Mouse (Mus musculus) embryonic fibroblast, embryonic 13.5 days (primary cell): ENCODE data around the gene Ercc4. TPM values are rescaled to one million over a fixed set of nuclear protein-coding genes. Genes with fewer than 3 reads are reported as not detected.
"Not testable (repeated sequence)": the region's sequence is repeated elsewhere in the genome, so short reads cannot be mapped to it uniquely, and the experiment has no call there.

Source experiments
- H3K27ac ChIP-seq: 2 replicates; pipeline ENCODE4 v1.5.1; 2012; ENCODE audit warnings: low read length, control low read depth, inconsistent platforms; ENCODE audit not compliant: insufficient read depth
- H3K4me1 ChIP-seq: 2 replicates; pipeline ENCODE4 v1.6.1; 2011; ENCODE audit warnings: low read length; ENCODE audit not compliant: control insufficient read depth, insufficient read depth
- H3K4me3 ChIP-seq: 2 replicates; pipeline ENCODE4 v1.5.1; 2011; ENCODE audit warnings: mild to moderate bottlenecking, control low read depth, low read length; ENCODE audit not compliant: insufficient read depth
- CTCF ChIP-seq: IDR thresholded peaks from 2 replicates; pipeline ENCODE4 v1.5.1; 2011; ENCODE audit warnings: mild to moderate bottlenecking, control low read depth, low read length, moderate library complexity, borderline replicate concordance; ENCODE audit not compliant: insufficient read depth
- POLR2A ChIP-seq: IDR thresholded peaks from 2 replicates; pipeline ENCODE4 v1.6.1; 2011; ENCODE audit warnings: low read depth, mild to moderate bottlenecking, control low read depth, low read length, moderate library complexity
- polyA plus RNA-seq: library from polyadenylated mRNA; stranded (reverse); fragments of >200 nt; gene quantifications from 2 replicates; pipeline ENCODE4 v1.2.4, GENCODE M21; 2011; ENCODE audit warnings: low read depth; ENCODE audit not compliant: missing spikeins, insufficient read length

Ercc4 gene
- polyA plus RNA-seq = 13.2 and 14.0 TPM in 2 replicates

DNA sequence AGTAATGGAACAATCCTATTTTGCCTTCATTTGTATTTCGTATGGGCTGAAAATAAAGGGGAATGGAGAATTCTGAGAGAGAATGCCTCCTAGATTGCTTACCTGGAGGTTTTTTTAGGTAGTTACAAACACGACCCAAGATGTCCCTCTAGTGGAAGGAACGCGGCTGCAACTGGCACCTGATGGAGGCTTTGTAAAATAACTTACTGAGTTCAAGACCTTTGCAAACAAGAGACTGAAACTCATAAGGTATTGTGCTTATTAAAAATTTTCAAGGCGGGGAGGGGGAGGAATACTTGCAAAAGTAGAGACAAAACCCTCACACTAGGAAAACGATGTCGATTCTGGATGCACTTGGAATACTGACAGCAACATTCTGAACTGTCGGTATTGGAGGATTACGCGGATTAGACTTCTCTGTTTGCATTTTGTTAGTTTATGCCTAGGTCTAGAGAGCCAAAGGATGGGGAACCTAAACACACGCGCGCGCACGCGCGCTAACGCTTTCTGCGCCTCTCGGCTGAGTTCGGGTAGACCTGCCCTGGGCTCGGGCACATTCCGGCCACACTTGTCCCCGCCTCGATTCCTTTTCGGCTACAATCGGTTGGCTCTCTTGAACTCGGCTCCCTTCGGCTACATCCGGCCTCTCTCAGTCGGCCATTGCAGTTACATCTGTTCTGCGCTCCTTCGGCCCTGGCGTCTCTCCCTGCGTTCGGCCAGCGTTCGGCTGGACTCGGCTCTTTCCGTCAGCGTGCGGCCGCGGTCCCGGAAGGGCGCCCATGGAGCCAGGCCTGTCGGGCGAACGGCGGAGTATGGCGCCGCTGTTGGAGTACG, at the start of gene Ercc4:
Gene Ercc4 (plus strand): TSS at position 529 of the 834 bp plus-strand sequence.
- no peak for TF ChIP-seq CTCF
- TF ChIP-seq POLR2A = peak; percentile 76
- H3K4me3 ChIP-seq = peak within 1 kb of the TSS; percentile 78
- peak within 1 kb of the TSS; percentile 44 for H3K27ac ChIP-seq
- H3K4me1 ChIP-seq = peaks cover 4% of the 10 kb centered on the region

GRCm38 (mm10) chr16:13061113-13061512, 48.4 kb upstream of the Ercc4 start:
- Histone ChIP-seq H3K4me1 (no peaks in the 10 kb centered on the region), H3K27ac (no peak overlapping the region), H3K4me3 (no peak overlapping the region)
- TF ChIP-seq POLR2A = no peak
- TF ChIP-seq CTCF = no peak

DNA sequence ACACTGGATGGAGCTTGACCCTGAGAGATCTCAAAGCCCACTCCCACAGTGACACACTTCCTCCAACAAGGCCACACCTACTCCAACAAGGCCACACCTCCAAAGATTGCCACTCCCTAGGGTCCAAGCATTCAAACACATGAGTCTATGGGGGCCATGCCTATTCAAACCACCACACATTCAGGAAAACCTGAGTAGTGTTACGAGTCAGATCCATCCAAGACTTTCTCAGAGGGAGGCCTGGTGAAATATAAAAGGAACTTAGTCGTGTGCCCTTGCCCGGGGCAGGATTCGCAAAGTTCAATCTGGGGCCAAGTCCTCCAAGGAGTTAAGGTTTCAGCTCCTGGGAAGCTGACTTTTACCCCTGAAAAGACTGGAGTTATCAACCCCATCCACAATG, 35.3 kb upstream of the Ercc4 start:
- H3K27ac ChIP-seq = no peak overlapping the region
- H3K4me1 ChIP-seq = no peaks in the 10 kb centered on the region
- TF ChIP-seq POLR2A (no peak), CTCF (no peak)
- no peak overlapping the region for H3K4me3 ChIP-seq

- Histone ChIP-seq H3K4me1 (no peaks in the 10 kb centered on the region), H3K4me3 (no peak overlapping the region), H3K27ac (no peak overlapping the region)
- TF ChIP-seq POLR2A = no peak
- TF ChIP-seq CTCF = no peak
These were observed 29.3 kb upstream of the Ercc4 start for GRCm38 (mm10) chr16:13080161-13080560.

DNA sequence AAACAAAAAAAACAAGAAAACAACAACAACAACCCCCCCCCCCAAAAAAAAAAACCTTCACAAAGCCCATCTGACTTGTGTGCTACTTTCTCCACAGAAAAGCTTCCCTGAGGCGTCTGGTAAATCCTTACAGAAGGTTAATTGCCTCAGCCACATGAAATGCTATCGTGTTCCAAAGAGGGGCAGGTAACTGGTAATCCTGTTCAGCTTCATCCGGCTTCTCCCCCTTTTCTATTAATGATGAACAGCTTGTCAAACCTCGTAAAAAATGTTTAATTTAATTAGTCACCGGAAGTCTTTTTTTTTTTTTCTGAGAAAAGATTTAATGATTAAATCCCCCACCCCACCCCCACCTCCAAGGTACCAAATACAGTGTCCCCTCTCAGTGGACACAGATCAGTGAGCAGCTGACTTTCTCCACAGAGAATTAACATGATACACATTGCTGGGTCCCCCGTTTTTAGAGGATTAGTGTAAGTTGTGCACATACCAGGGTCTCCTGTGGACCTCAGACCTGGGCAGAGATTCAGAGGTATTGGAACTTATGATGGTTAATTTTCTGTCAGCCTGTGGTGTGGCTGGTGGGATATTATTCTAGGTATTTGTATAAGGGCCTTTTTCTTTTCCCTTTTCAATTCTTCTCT, 26.2 kb upstream of the Ercc4 start:
- no peak for TF ChIP-seq CTCF
- TF ChIP-seq POLR2A = no peak

GRCm38 (mm10) chr16:13108356-13108755, 1.1 kb upstream of the Ercc4 start:
- Histone ChIP-seq H3K4me3 (no peak overlapping the region), H3K27ac (no peak overlapping the region), H3K4me1 (peaks cover 4% of the 10 kb centered on the region)
- TF ChIP-seq POLR2A = no peak
- TF ChIP-seq CTCF = no peak

More for the DNA sequence above, 26.2 kb upstream of the Ercc4 start:
- Histone ChIP-seq H3K4me3 (no peak overlapping the region), H3K4me1 (no peaks in the 10 kb centered on the region), H3K27ac (no peak overlapping the region)

DNA sequence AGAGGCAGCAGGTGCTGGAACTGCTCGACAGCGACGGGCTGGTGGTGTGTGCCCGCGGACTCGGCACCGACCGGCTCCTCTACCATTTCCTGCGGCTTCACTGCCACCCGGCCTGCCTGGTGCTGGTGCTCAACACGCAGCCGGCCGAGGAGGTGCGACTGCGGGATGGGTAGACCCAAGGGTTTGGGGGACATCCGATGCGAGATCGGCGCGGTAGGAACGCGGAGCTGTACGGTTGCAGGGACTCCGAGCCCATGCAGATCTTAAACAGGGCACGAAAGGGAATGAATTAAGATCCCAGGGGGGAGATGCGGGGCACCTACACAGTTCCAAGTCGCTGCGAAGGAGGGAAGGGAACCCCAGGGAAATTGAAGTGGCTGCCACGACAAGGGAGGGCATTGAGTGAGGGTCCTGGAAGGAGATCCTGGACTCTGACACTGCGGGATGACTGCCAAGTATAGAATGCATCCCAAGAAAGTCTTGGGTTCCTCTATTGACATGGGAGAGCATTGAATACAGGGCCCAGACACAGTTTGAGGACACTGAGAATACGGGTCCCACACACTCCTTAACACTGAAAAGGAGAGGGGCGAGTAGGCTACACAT, 609 bp downstream of the Ercc4 start:
- Histone ChIP-seq H3K4me1 (peaks cover 4% of the 10 kb centered on the region), H3K4me3 (peak overlapping the region; percentile 78), H3K27ac (peak overlapping the region; percentile 44)
- TF ChIP-seq POLR2A = no peak
- TF ChIP-seq CTCF = no peak

DNA sequence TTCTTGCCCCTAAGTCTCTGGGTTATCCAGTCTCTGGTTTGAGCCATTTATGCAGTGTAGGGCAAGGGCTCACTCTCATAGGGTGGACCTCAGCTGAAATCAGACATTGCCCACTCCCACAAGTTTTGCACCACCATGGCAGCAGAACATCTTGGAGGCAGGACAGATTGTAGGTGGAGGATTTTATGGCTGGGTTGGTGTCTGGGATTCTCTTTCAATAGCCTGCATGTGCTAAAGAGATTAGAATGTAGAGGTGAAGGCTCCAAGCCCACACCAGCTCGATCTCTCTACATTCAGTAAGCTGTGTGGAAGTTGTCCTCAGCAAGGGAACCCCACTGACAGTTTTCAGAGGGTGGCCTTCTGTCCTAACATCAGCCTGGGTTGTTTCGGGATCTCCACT, 5.3 kb downstream of the Ercc4 start:
- Histone ChIP-seq H3K4me1 (peaks cover 6% of the 10 kb centered on the region), H3K27ac (no peak overlapping the region), H3K4me3 (no peak overlapping the region)
- TF ChIP-seq CTCF (no peak), POLR2A (no peak)

DNA sequence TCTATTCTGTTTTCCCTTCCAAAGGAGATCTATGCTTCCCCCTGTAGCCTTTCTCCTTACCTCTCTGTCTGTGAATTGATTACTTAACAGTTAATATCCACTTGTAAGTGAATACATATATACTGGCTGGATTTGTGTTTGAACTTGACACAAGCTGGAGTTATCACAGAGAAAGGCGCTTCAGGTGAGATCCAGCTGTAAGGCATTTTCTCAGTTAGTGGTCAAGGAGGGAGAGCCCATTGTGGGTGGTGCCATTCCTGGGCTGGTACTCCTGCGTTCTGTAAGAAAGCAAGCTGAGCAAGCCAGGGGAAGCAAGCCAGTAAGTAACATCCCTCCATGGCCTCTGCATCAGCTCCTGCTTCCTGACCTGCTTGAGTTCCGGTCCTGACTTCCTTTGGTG, 6.0 kb downstream of the Ercc4 start:
- not testable (repeated sequence) for H3K4me1 ChIP-seq, H3K27ac ChIP-seq, H3K4me3 ChIP-seq
